ENCODE assay signal across 9 mouse cellular contexts in genomic region chr11:100145104-100145503, GRCm38 (mm10). TPM values are rescaled to one million over a fixed set of nuclear protein-coding genes. Genes with fewer than 3 reads are reported as not detected.
A peak's percentile ranks its signal among the peaks of the same experiment; 100 is the strongest.
DNase-seq lines count a peak whose midpoint lies in the region; ATAC-seq and TF ChIP-seq lines count a peak whose summit lies in the region.
"Had no signal": no experiment of that assay in that cellular context is flagged by ENCODE, and none has a peak within 500 bp of the region (broad histone marks: within the 10 kb centered on the region; RNA-seq: fewer than 3 reads in every experiment).

No protein-coding gene starts in this region.

- H3K27ac ChIP-seq in heart, embryonic 16.5 days (ENCODE audit: low read length) = no peak overlapping the region
- H3K27ac ChIP-seq in intestine, embryonic 14.5 days (ENCODE audit: low read depth) = peak overlapping the region; percentile 67; the same call in 1 of the 2 replicates
- no peak overlapping the region for H3K27ac ChIP-seq in liver, embryonic 13.5 days
- no peak overlapping the region for H3K27ac ChIP-seq in neural tube, embryonic 15.5 days (replicated peaks)
- H3K27ac ChIP-seq in layer of hippocampus, adult 2 months = no peak overlapping the region

- no peaks in the 10 kb centered on the region for H3K9me3 ChIP-seq in heart, embryonic 16.5 days (replicated peaks; ENCODE audit: control insufficient read depth, low read length)
- H3K9me3 ChIP-seq in intestine, embryonic 14.5 days (ENCODE audit: control insufficient read depth, low read length) = no peaks in the 10 kb centered on the region
- H3K9me3 ChIP-seq in liver, embryonic 13.5 days (replicated peaks) = no peaks in the 10 kb centered on the region
- no peaks in the 10 kb centered on the region for H3K9me3 ChIP-seq in neural tube, embryonic 15.5 days (replicated peaks)

- H3K9ac ChIP-seq in heart, embryonic 16.5 days (ENCODE audit: low read length) = peak overlapping the region; percentile 26
- peak overlapping the region; percentile 43 for H3K9ac ChIP-seq in intestine, embryonic 14.5 days (ENCODE audit: low read length)
- no peak overlapping the region for H3K9ac ChIP-seq in liver, embryonic 13.5 days
- H3K9ac ChIP-seq in neural tube, embryonic 15.5 days (replicated peaks) = no peak overlapping the region

- H3K4me1 ChIP-seq in heart, embryonic 16.5 days (ENCODE audit: control insufficient read depth, insufficient read depth, low read length) = peaks cover 12% of the 10 kb centered on the region; the same call in 1 of the 2 replicates
- H3K4me1 ChIP-seq in intestine, embryonic 14.5 days (replicated peaks; ENCODE audit: control insufficient read depth, insufficient read depth, low read length) = peaks cover 18% of the 10 kb centered on the region
- H3K4me1 ChIP-seq in liver, embryonic 13.5 days (replicated peaks) = no peaks in the 10 kb centered on the region
- peaks cover 12% of the 10 kb centered on the region for H3K4me1 ChIP-seq in neural tube, embryonic 15.5 days

- peaks cover 4% of the 10 kb centered on the region; the same call in 1 of the 2 replicates for H3K27me3 ChIP-seq in heart, embryonic 16.5 days (ENCODE audit: control insufficient read depth, insufficient read depth, low read length)
- H3K27me3 ChIP-seq in intestine, embryonic 14.5 days (replicated peaks; ENCODE audit: control insufficient read depth, insufficient read depth, low read length) = peaks cover 19% of the 10 kb centered on the region
- peaks cover 30% of the 10 kb centered on the region for H3K27me3 ChIP-seq in liver, embryonic 13.5 days
- peaks cover 34% of the 10 kb centered on the region for H3K27me3 ChIP-seq in neural tube, embryonic 15.5 days (replicated peaks)

- H3K4me2 ChIP-seq in heart, embryonic 16.5 days (ENCODE audit: low read depth, low read length) = peak overlapping the region; percentile 91
- H3K4me2 ChIP-seq in intestine, embryonic 14.5 days (ENCODE audit: low read length) = peak overlapping the region; percentile 48
- H3K4me2 ChIP-seq in liver, embryonic 13.5 days = peak overlapping the region; percentile 48
- H3K4me2 ChIP-seq in neural tube, embryonic 15.5 days = peak overlapping the region; percentile 55

- no peak for TF ChIP-seq CTCF in layer of hippocampus, adult 2 months (conservative IDR thresholded peaks at IDR 0.05)

- ATAC-seq in heart, embryonic 16.5 days (replicated peaks; ENCODE audit: extremely low read depth, insufficient read depth, low FRiP score) = no peak
- peak; percentile 35 for ATAC-seq in intestine, embryonic 14.5 days (replicated peaks; ENCODE audit: low FRiP score, low TSS enrichment, low read depth)
- no peak for ATAC-seq in liver, embryonic 13.5 days (ENCODE audit: low read depth)
- ATAC-seq in neural tube, embryonic 15.5 days (ENCODE audit: low FRiP score) = no peak
- no peak for ATAC-seq in activated CD4-positive, CD25-positive, alpha-beta regulatory T cell, adult 4 months

- peak overlapping the region; percentile 60 for H3K4me3 ChIP-seq in heart, embryonic 16.5 days (ENCODE audit: low read length)
- peak overlapping the region; percentile 41 for H3K4me3 ChIP-seq in intestine, embryonic 14.5 days (ENCODE audit: low read depth, low read length)
- H3K4me3 ChIP-seq in liver, embryonic 13.5 days (replicated peaks) = peak overlapping the region; percentile 25
- H3K4me3 ChIP-seq in neural tube, embryonic 15.5 days (replicated peaks) = peak overlapping the region; percentile 30
- H3K4me3 ChIP-seq in layer of hippocampus, adult 2 months = no peak overlapping the region

- DNase-seq in heart, postnatal 4 days = no peak
- peak; percentile 79 for DNase-seq in intestine, embryonic 14.5 days (ENCODE audit: low spot score)
- DNase-seq in liver, embryonic 13.5 days = no peak
- DNase-seq in layer of hippocampus, adult 2 months (ENCODE audit: low spot score in 2 of 2) = no peak
- DNase-seq in cerebellum, adult 18-20 months = no peak

- H3K36me3 ChIP-seq in heart, embryonic 16.5 days (ENCODE audit: control insufficient read depth, insufficient read depth) = no peaks in the 10 kb centered on the region
- no peaks in the 10 kb centered on the region for H3K36me3 ChIP-seq in intestine, embryonic 14.5 days (ENCODE audit: control insufficient read depth, insufficient read depth, low read length)
- H3K36me3 ChIP-seq in liver, embryonic 13.5 days = no peaks in the 10 kb centered on the region
- H3K36me3 ChIP-seq in neural tube, embryonic 15.5 days = no peaks in the 10 kb centered on the region

- 1% methylated on average over 20 of the region's 20 CpGs for WGBS in heart, embryonic 16.5 days
- 2% methylated on average over 20 of the region's 20 CpGs for WGBS in intestine, embryonic 14.5 days
- WGBS in liver, embryonic 13.5 days (ENCODE audit: insufficient replicate concordance) = 2% methylated on average over 20 of the region's 20 CpGs
- 2% methylated on average over 20 of the region's 20 CpGs for WGBS in neural tube, embryonic 15.5 days

RNA-seq across cellular contexts. Expression of gene Krt19, which starts 3.4 kb away (rescaled TPM):
- 64.1 and 79.3 TPM in 2 replicates for polyA plus RNA-seq in heart, embryonic 16.5 days (2015; fragmentation: Nextera tagmentation; extraction: Ambion mirVana)
- total RNA-seq in heart, postnatal 4 days (2021) = 10 to 100 TPM; 16.1 to 21.1 TPM
- polyA plus RNA-seq in intestine, embryonic 14.5 days (2014; fragmentation: Nextera tagmentation; extraction: Ambion mirVana) = 359 and 374 TPM in 2 replicates
- polyA plus RNA-seq in liver, embryonic 13.5 days (2015; fragmentation: Nextera tagmentation; extraction: Ambion mirVana) = 2.6 and 4.3 TPM in 2 replicates
- polyA plus RNA-seq in neural tube, embryonic 15.5 days (2015; fragmentation: Nextera tagmentation; extraction: Ambion mirVana) = 4.5 and 57.6 TPM in 2 replicates
- not detected for polyA plus RNA-seq in activated CD4-positive, CD25-positive, alpha-beta regulatory T cell, adult 4 months (2017; shearing (Covaris generic))
- total RNA-seq in layer of hippocampus, adult 2 months (2021) = not detected
- total RNA-seq: common myeloid progenitor, adult 5-6 weeks had no signal

RNA-seq across cellular contexts. Expression of gene Krt15, which starts 9.4 kb away (rescaled TPM):
- 12.4 and 18.4 TPM in 2 replicates for polyA plus RNA-seq in heart, embryonic 16.5 days (2015; fragmentation: Nextera tagmentation; extraction: Ambion mirVana)
- total RNA-seq in heart, postnatal 4 days (2021) = under 1 TPM in 1 of 2 experiments, not detected in 1; 0.17 TPM
- 1.3 TPM in 2 replicates for polyA plus RNA-seq in intestine, embryonic 14.5 days (2014; fragmentation: Nextera tagmentation; extraction: Ambion mirVana)
- 1.5 and 2.1 TPM in 2 replicates for polyA plus RNA-seq in liver, embryonic 13.5 days (2015; fragmentation: Nextera tagmentation; extraction: Ambion mirVana)
- 3.9 and 4.1 TPM in 2 replicates for polyA plus RNA-seq in neural tube, embryonic 15.5 days (2015; fragmentation: Nextera tagmentation; extraction: Ambion mirVana)
- polyA plus RNA-seq in activated CD4-positive, CD25-positive, alpha-beta regulatory T cell, adult 4 months (2017; shearing (Covaris generic)) = not detected
- under 1 TPM in 1 of 2 experiments, not detected in 1; 0.77 TPM for total RNA-seq in layer of hippocampus, adult 2 months (2021)
- total RNA-seq: common myeloid progenitor, adult 5-6 weeks had no signal

RNA-seq across cellular contexts. Expression of gene Krt13, which starts 23.7 kb away (rescaled TPM):
- 0.58 and 1.7 TPM in 2 replicates for polyA plus RNA-seq in heart, embryonic 16.5 days (2015; fragmentation: Nextera tagmentation; extraction: Ambion mirVana)
- not detected for total RNA-seq in heart, postnatal 4 days (2021)
- polyA plus RNA-seq in intestine, embryonic 14.5 days (2014; fragmentation: Nextera tagmentation; extraction: Ambion mirVana) = 0.11 TPM in 1 of 2 replicates, not detected in the other
- polyA plus RNA-seq in liver, embryonic 13.5 days (2015; fragmentation: Nextera tagmentation; extraction: Ambion mirVana) = 0.10 and 0.20 TPM in 2 replicates
- polyA plus RNA-seq in neural tube, embryonic 15.5 days (2015; fragmentation: Nextera tagmentation; extraction: Ambion mirVana) = 0.24 and 0.37 TPM in 2 replicates
- polyA plus RNA-seq in activated CD4-positive, CD25-positive, alpha-beta regulatory T cell, adult 4 months (2017; shearing (Covaris generic)) = not detected
- total RNA-seq in layer of hippocampus, adult 2 months (2021) = not detected
- total RNA-seq: common myeloid progenitor, adult 5-6 weeks had no signal

RNA-seq across cellular contexts. Expression of gene Krt36, which starts 39.7 kb away (rescaled TPM):
- not detected in 2 replicates for polyA plus RNA-seq in heart, embryonic 16.5 days (2015; fragmentation: Nextera tagmentation; extraction: Ambion mirVana)
- total RNA-seq in heart, postnatal 4 days (2021) = not detected
- polyA plus RNA-seq in intestine, embryonic 14.5 days (2014; fragmentation: Nextera tagmentation; extraction: Ambion mirVana) = 0.11 and 0.13 TPM in 2 replicates
- not detected in 2 replicates for polyA plus RNA-seq in liver, embryonic 13.5 days (2015; fragmentation: Nextera tagmentation; extraction: Ambion mirVana)
- polyA plus RNA-seq in neural tube, embryonic 15.5 days (2015; fragmentation: Nextera tagmentation; extraction: Ambion mirVana) = 0.14 TPM in 1 of 2 replicates, not detected in the other
- polyA plus RNA-seq in activated CD4-positive, CD25-positive, alpha-beta regulatory T cell, adult 4 months (2017; shearing (Covaris generic)) = not detected
- not detected for total RNA-seq in layer of hippocampus, adult 2 months (2021)
- total RNA-seq: common myeloid progenitor, adult 5-6 weeks had no signal

RNA-seq across cellular contexts. Expression of gene Krt9, which starts 47.9 kb away (rescaled TPM):
- not detected in 2 replicates for polyA plus RNA-seq in heart, embryonic 16.5 days (2015; fragmentation: Nextera tagmentation; extraction: Ambion mirVana)
- total RNA-seq in heart, postnatal 4 days (2021) = not detected
- polyA plus RNA-seq in intestine, embryonic 14.5 days (2014; fragmentation: Nextera tagmentation; extraction: Ambion mirVana) = not detected in 2 replicates
- not detected in 2 replicates for polyA plus RNA-seq in liver, embryonic 13.5 days (2015; fragmentation: Nextera tagmentation; extraction: Ambion mirVana)
- polyA plus RNA-seq in neural tube, embryonic 15.5 days (2015; fragmentation: Nextera tagmentation; extraction: Ambion mirVana) = 0.06 and 0.08 TPM in 2 replicates
- not detected for polyA plus RNA-seq in activated CD4-positive, CD25-positive, alpha-beta regulatory T cell, adult 4 months (2017; shearing (Covaris generic))
- 1 to 10 TPM; 3.6 to 3.7 TPM for total RNA-seq in layer of hippocampus, adult 2 months (2021)
- total RNA-seq: common myeloid progenitor, adult 5-6 weeks had no signal

Comparison
In these comparisons a context has a peak if more than half of its experiments do, and no peak if none do; other contexts are left out.
1. H3K9ac ChIP-seq: peak in heart, embryonic 16.5 days (single experiment) and intestine, embryonic 14.5 days (single experiment); none in liver, embryonic 13.5 days (single experiment) and neural tube, embryonic 15.5 days (single experiment).
2. Peak in every context shown above with its lines, with median percentiles within 50 percentile points of each other: H3K4me2 ChIP-seq.